Comparison of ENCODE assay signal across 24 mouse cellular contexts in the genomic region with DNA sequence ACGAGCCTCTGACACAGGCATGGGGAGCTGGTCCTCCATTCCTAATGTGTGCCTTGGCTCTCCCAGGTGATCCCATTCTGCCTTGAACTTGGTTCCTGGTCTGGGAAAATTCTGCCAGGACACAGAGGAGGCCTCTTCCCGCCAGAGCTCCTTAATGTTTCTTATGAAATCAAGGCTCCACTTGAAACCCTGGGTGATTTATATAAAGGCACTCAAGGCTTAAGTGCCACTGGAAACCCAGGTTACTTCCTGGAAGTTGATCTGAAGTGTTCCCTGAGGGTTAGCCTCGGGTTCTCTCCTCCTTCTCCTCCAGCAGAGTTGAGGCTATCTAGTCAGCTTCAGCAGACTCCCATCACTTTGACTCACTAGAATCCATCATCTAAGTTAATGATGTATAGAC.
DNase-seq lines count a peak whose midpoint lies in the region; ATAC-seq and TF ChIP-seq lines count a peak whose summit lies in the region.
"Had no signal": no experiment of that assay in that cellular context is flagged by ENCODE, and none has a peak within 500 bp of the region (broad histone marks: within the 10 kb centered on the region; RNA-seq: fewer than 3 reads in every experiment).

No protein-coding gene starts in this region.

- peak; percentile 94 for TF ChIP-seq EP300 in lung, postnatal 0 days (IDR thresholded peaks at IDR 0.05)

- 55% methylated on average over 3 of the region's 3 CpGs for WGBS in lung, postnatal 0 days

- peak; percentile 53 for ATAC-seq in lung, postnatal 0 days
- ATAC-seq in megakaryocyte-erythroid progenitor cell, adult 5-6 weeks (replicated peaks; ENCODE audit: low FRiP score, low TSS enrichment, poor library complexity, severe bottlenecking): no peak
- ATAC-seq: forebrain, embryonic 14.5 days had no signal

- no peak overlapping the region for H3K27ac ChIP-seq in lung, postnatal 0 days (ENCODE audit: low read length)
- H3K27ac ChIP-seq: embryonic facial prominence, embryonic 13.5 days; embryonic facial prominence, embryonic 15.5 days; forebrain, embryonic 10.5 days; forebrain, embryonic 12.5 days had no signal

- TF ChIP-seq CTCF in lung, postnatal 0 days (IDR thresholded peaks at IDR 0.05): no peak

- DNase-seq in lung, adult 18-20 months: peak; percentile 42 to 72
- DNase-seq in lung, postnatal 14 days: no peak
- DNase-seq in lung, postnatal 0 days (ENCODE audit: low spot score): peak; percentile 72
- DNase-seq in lung, postnatal 10 days: peak; percentile 40
- peak; percentile 81 for DNase-seq in lung, postnatal 36 days
- no peak for DNase-seq in thymus, postnatal 0 days (ENCODE audit: low spot score)
- DNase-seq in layer of hippocampus, adult 9-10 months (ENCODE audit: low spot score): no peak
- DNase-seq: adrenal gland, adult 2 months; adrenal gland, postnatal 10 days; adrenal gland, postnatal 25 days; cerebellum, adult 11 months; cerebellum, adult 18-20 months; cerebellum, adult 8-10 months; cerebellum, adult 9-11 months; cerebellum, postnatal 14 days; cerebellum, postnatal 36 days; embryo, embryonic 11 days had no signal

- H3K4me2 ChIP-seq in lung, postnatal 0 days (replicated peaks; ENCODE audit: low read depth, low read length): no peak overlapping the region
- H3K4me2 ChIP-seq: embryonic facial prominence, embryonic 13.5 days; embryonic facial prominence, embryonic 15.5 days; forebrain, embryonic 12.5 days had no signal

- H3K9ac ChIP-seq in lung, postnatal 0 days (replicated peaks; ENCODE audit: low read depth): no peak overlapping the region
- H3K9ac ChIP-seq: embryonic facial prominence, embryonic 13.5 days; embryonic facial prominence, embryonic 15.5 days; forebrain, embryonic 12.5 days had no signal

- H3K36me3 ChIP-seq in lung, postnatal 0 days (ENCODE audit: insufficient read depth, low read length): no peaks in the 10 kb centered on the region
- H3K36me3 ChIP-seq: embryonic facial prominence, embryonic 13.5 days; embryonic facial prominence, embryonic 15.5 days; forebrain, embryonic 10.5 days; forebrain, embryonic 12.5 days had no signal

- no peaks in the 10 kb centered on the region for H3K27me3 ChIP-seq in lung, postnatal 0 days (replicated peaks; ENCODE audit: insufficient read depth, low read length)
- H3K27me3 ChIP-seq: embryonic facial prominence, embryonic 13.5 days; embryonic facial prominence, embryonic 15.5 days had no signal

- H3K9me3 ChIP-seq in lung, postnatal 0 days (ENCODE audit: low read length): no peaks in the 10 kb centered on the region
- H3K9me3 ChIP-seq: embryonic facial prominence, embryonic 13.5 days; embryonic facial prominence, embryonic 15.5 days; forebrain, embryonic 10.5 days; forebrain, embryonic 12.5 days had no signal

- H3K4me3 ChIP-seq in lung, postnatal 0 days (ENCODE audit: low read depth, low read length): no peak overlapping the region
- H3K4me3 ChIP-seq: embryonic facial prominence, embryonic 13.5 days; embryonic facial prominence, embryonic 15.5 days; erythroblast, embryonic 14.5 days; forebrain, embryonic 10.5 days; forebrain, embryonic 12.5 days had no signal

- peaks cover under 1% of the 10 kb centered on the region; the same call in 1 of the 2 replicates for H3K4me1 ChIP-seq in lung, postnatal 0 days (ENCODE audit: insufficient read depth, low read depth, low read length)

Comparison
In these comparisons a context has a peak if more than half of its experiments do, and no peak if none do; other contexts are left out.
1. DNase-seq: peak in lung, adult 18-20 months (2 of 2), lung, postnatal 0 days (single experiment), lung, postnatal 10 days (single experiment) and lung, postnatal 36 days (single experiment); none in lung, postnatal 14 days (single experiment), thymus, postnatal 0 days (single experiment) and layer of hippocampus, adult 9-10 months (single experiment).